Mouse (Mus musculus): ENCODE data around the gene Tm6sf2. TPM values are rescaled to one million over a fixed set of nuclear protein-coding genes. Genes with fewer than 3 reads are reported as not detected.

Gene Tm6sf2
- polyA plus RNA-seq, 1 experiment = 0.34 TPM

- peaks cover 92% of the 10 kb centered on the region for H3K36me3 ChIP-seq (replicated peaks; ENCODE audit: low read length)
Measured at GRCm38 (mm10) chr8:70057721-70058120, 15.0 kb upstream of the Tm6sf2 start.

GRCm38 (mm10) chr8:70071836-70072440 is 786 bp upstream of the Tm6sf2 start:
- H3K4me3 ChIP-seq (replicated peaks) = no peak overlapping the region
- peaks cover 28% of the 10 kb centered on the region for H3K27me3 ChIP-seq (replicated peaks)
- H3K9me3 ChIP-seq = no peaks in the 10 kb centered on the region
- H3K4me1 ChIP-seq = peaks cover 25% of the 10 kb centered on the region
- peaks cover 54% of the 10 kb centered on the region for H3K36me3 ChIP-seq (replicated peaks; ENCODE audit: low read length)
- no peak for TF ChIP-seq GATA1 (IDR thresholded peaks at IDR 0.05; ENCODE audit: borderline replicate concordance, low read length)
- TF ChIP-seq FLI1 (IDR thresholded peaks at IDR 0.05; ENCODE audit: low read length) = no peak

More at GRCm38 (mm10) chr8:70057721-70058120, 15.0 kb upstream of the Tm6sf2 start:
- Histone ChIP-seq H3K4me1 (peaks cover 3% of the 10 kb centered on the region), H3K9me3 (no peaks in the 10 kb centered on the region), H3K4me3 (replicated peaks) (no peak overlapping the region), H3K27me3 (replicated peaks) (no peaks in the 10 kb centered on the region)
- TF ChIP-seq GATA1 (IDR thresholded peaks at IDR 0.05; ENCODE audit: borderline replicate concordance, low read length) (no peak), FLI1 (IDR thresholded peaks at IDR 0.05; ENCODE audit: low read length) (no peak)

GRCm38 (mm10) chr8:70073120-70073519 is 396 bp downstream of the Tm6sf2 start:
- no peaks in the 10 kb centered on the region for H3K9me3 ChIP-seq
- H3K4me1 ChIP-seq = peaks cover 25% of the 10 kb centered on the region
- peak overlapping the region; percentile 86 for H3K4me3 ChIP-seq (replicated peaks)
- H3K36me3 ChIP-seq (replicated peaks; ENCODE audit: low read length) = peaks cover 44% of the 10 kb centered on the region
- peaks cover 38% of the 10 kb centered on the region for H3K27me3 ChIP-seq (replicated peaks)
- no peak for TF ChIP-seq GATA1 (IDR thresholded peaks at IDR 0.05; ENCODE audit: borderline replicate concordance, low read length)
- TF ChIP-seq FLI1 (IDR thresholded peaks at IDR 0.05; ENCODE audit: low read length) = no peak

- TF ChIP-seq GATA1 (IDR thresholded peaks at IDR 0.05; ENCODE audit: borderline replicate concordance, low read length) = no peak
- Histone ChIP-seq H3K4me1 (peaks cover 25% of the 10 kb centered on the region), H3K36me3 (replicated peaks; ENCODE audit: low read length) (peaks cover 38% of the 10 kb centered on the region), H3K9me3 (no peaks in the 10 kb centered on the region), H3K27me3 (replicated peaks) (peaks cover 44% of the 10 kb centered on the region), H3K4me3 (replicated peaks) (no peak overlapping the region)
Measured at GRCm38 (mm10) chr8:70073682-70074081, 958 bp downstream of the Tm6sf2 start.

- TF ChIP-seq GATA1 (IDR thresholded peaks at IDR 0.05; ENCODE audit: borderline replicate concordance, low read length) (no peak), FLI1 (IDR thresholded peaks at IDR 0.05; ENCODE audit: low read length) (no peak)
- Histone ChIP-seq H3K4me3 (replicated peaks) (no peak overlapping the region), H3K36me3 (replicated peaks; ENCODE audit: low read length) (no peaks in the 10 kb centered on the region), H3K4me1 (peaks cover 28% of the 10 kb centered on the region), H3K27me3 (replicated peaks) (peaks cover 91% of the 10 kb centered on the region), H3K9me3 (peaks cover 18% of the 10 kb centered on the region)
Measured at GRCm38 (mm10) chr8:70081976-70082375, 9.3 kb downstream of the Tm6sf2 start.

- TF ChIP-seq FLI1 (IDR thresholded peaks at IDR 0.05; ENCODE audit: low read length) (no peak), GATA1 (IDR thresholded peaks at IDR 0.05; ENCODE audit: borderline replicate concordance, low read length) (no peak)
- no peaks in the 10 kb centered on the region for H3K36me3 ChIP-seq (replicated peaks; ENCODE audit: low read length)
- peaks cover 37% of the 10 kb centered on the region for H3K4me1 ChIP-seq
- H3K27me3 ChIP-seq (replicated peaks) = peaks cover 92% of the 10 kb centered on the region
- H3K4me3 ChIP-seq (replicated peaks) = peak within 1 kb of the TSS; percentile 89
- peaks cover 18% of the 10 kb centered on the region for H3K9me3 ChIP-seq
Measured at GRCm38 (mm10) chr8:70083285-70083684, 10.6 kb downstream of the Tm6sf2 start, which contains the start of gene Hapln4. Hapln4 (plus strand) TSS chr8:70083457.

- peak overlapping the region; percentile 89 for H3K4me3 ChIP-seq (replicated peaks)
- TF ChIP-seq FLI1 (IDR thresholded peaks at IDR 0.05; ENCODE audit: low read length) (no peak), GATA1 (IDR thresholded peaks at IDR 0.05; ENCODE audit: borderline replicate concordance, low read length) (no peak)
- H3K4me1 ChIP-seq = peaks cover 39% of the 10 kb centered on the region
- peaks cover 94% of the 10 kb centered on the region for H3K27me3 ChIP-seq (replicated peaks)
- peaks cover 18% of the 10 kb centered on the region for H3K9me3 ChIP-seq
- H3K36me3 ChIP-seq (replicated peaks; ENCODE audit: low read length) = no peaks in the 10 kb centered on the region
Measured at GRCm38 (mm10) chr8:70084191-70085065, 11.7 kb downstream of the Tm6sf2 start.

- H3K4me1 ChIP-seq = peaks cover 39% of the 10 kb centered on the region
- no peak for TF ChIP-seq GATA1 (IDR thresholded peaks at IDR 0.05; ENCODE audit: borderline replicate concordance, low read length)
- TF ChIP-seq FLI1 (IDR thresholded peaks at IDR 0.05; ENCODE audit: low read length) = no peak
- H3K9me3 ChIP-seq = peaks cover 17% of the 10 kb centered on the region
- no peaks in the 10 kb centered on the region for H3K36me3 ChIP-seq (replicated peaks; ENCODE audit: low read length)
- no peak overlapping the region for H3K4me3 ChIP-seq (replicated peaks)
- H3K27me3 ChIP-seq (replicated peaks) = peaks cover 100% of the 10 kb centered on the region
Measured at GRCm38 (mm10) chr8:70086151-70086550, 13.4 kb downstream of the Tm6sf2 start.

GRCm38 (mm10) chr8:70087237-70087636 is 14.5 kb downstream of the Tm6sf2 start:
- H3K4me1 ChIP-seq = peaks cover 39% of the 10 kb centered on the region
- peaks cover 10% of the 10 kb centered on the region for H3K9me3 ChIP-seq
- H3K36me3 ChIP-seq (replicated peaks; ENCODE audit: low read length) = no peaks in the 10 kb centered on the region
- peaks cover 98% of the 10 kb centered on the region for H3K27me3 ChIP-seq (replicated peaks)
- no peak for TF ChIP-seq GATA1 (IDR thresholded peaks at IDR 0.05; ENCODE audit: borderline replicate concordance, low read length)
- no peak for TF ChIP-seq FLI1 (IDR thresholded peaks at IDR 0.05; ENCODE audit: low read length)
- no peak overlapping the region for H3K4me3 ChIP-seq (replicated peaks)
